Mouse (Mus musculus) CH12.LX (cell line): ENCODE results near the gene 1700012B09Rik. TPM values are rescaled to one million over a fixed set of nuclear protein-coding genes. Genes with fewer than 3 reads are reported as not detected.

Experiments used
- DNase-seq: peaks from one replicate; pipeline ENCODE4 v3.0.0-alpha.2; 2013; ENCODE audit errors: extremely low read depth
- H3K27ac ChIP-seq: 2 replicates; pipeline ENCODE4 v1.5.1; 2012; ENCODE audit warnings: low read depth, mild to moderate bottlenecking, control low read depth, moderate library complexity; ENCODE audit not compliant: insufficient read depth
- H3K27me3 ChIP-seq: replicated peaks from 2 replicates; pipeline ENCODE3; 2012; ENCODE audit warnings: inconsistent platforms
- H3K36me3 ChIP-seq, 2 experiments: replicated peaks in 1 of 2; 2 replicates each; pipeline versions ENCODE3 to v1.6.1; 2012; ENCODE audit warnings: inconsistent platforms in 1 of 2, low read length in 1 of 2, mild to moderate bottlenecking in 1 of 2, mixed read lengths in 1 of 2, moderate library complexity in 1 of 2; ENCODE audit not compliant: control insufficient read depth in 1 of 2, insufficient read depth in 1 of 2
- H3K4me1 ChIP-seq, 2 experiments: 2 replicates each; pipeline ENCODE4 v1.6.1; 2012; ENCODE audit warnings: inconsistent platforms in 1 of 2, moderate library complexity in 1 of 2; ENCODE audit not compliant: insufficient read depth in 2 of 2, control insufficient read depth in 1 of 2
- H3K4me2 ChIP-seq: 2 replicates; pipeline ENCODE4 v1.6.1; 2012; ENCODE audit warnings: low read depth, mild to moderate bottlenecking, control low read depth; ENCODE audit not compliant: poor library complexity, insufficient read depth, severe bottlenecking
- H3K4me3 ChIP-seq, 3 experiments: fragments of 150-350 bp in 1 of 3; sonication (generic) in 1 of 3; replicated peaks in 1 of 3; 2 replicates each; pipeline versions ENCODE3 to v1.5.1; 2011 to 2012; ENCODE audit warnings: low read depth in 2 of 3, low read length in 2 of 3, mild to moderate bottlenecking in 2 of 3, moderate library complexity in 2 of 3, control low read depth in 1 of 3, improper control_type of control experiment in 1 of 3, inconsistent platforms in 1 of 3, mixed read lengths in 1 of 3; ENCODE audit not compliant: poor library complexity in 1 of 3
- H3K79me2 ChIP-seq: replicated peaks from 2 replicates; pipeline ENCODE4 v1.6.1; 2012; ENCODE audit warnings: mild to moderate bottlenecking, moderate library complexity; ENCODE audit not compliant: control insufficient read depth, poor library complexity, insufficient read depth, severe bottlenecking; ENCODE audit errors: extremely low read depth
- H3K9ac ChIP-seq: 2 replicates; pipeline ENCODE4 v1.6.1; 2012; ENCODE audit warnings: low read depth, mild to moderate bottlenecking, control low read depth, moderate library complexity; ENCODE audit not compliant: insufficient read depth
- H3K9me3 ChIP-seq: replicated peaks from 2 replicates; pipeline ENCODE3; 2012; ENCODE audit warnings: low read length, inconsistent platforms, mixed read lengths
- BHLHE40 ChIP-seq: IDR thresholded peaks from 2 replicates; pipeline ENCODE4 v1.6.1; 2011; ENCODE audit warnings: mild to moderate bottlenecking, low read depth, low read length, improper control_type of control experiment
- E2F4 ChIP-seq: IDR thresholded peaks from 2 replicates; pipeline ENCODE4 v1.6.1; 2011; ENCODE audit warnings: low read depth, low read length, improper control_type of control experiment; ENCODE audit not compliant: insufficient replicate concordance
- EP300 ChIP-seq: IDR thresholded peaks from 2 replicates; pipeline ENCODE4 v1.6.1; 2011; ENCODE audit warnings: low read length, improper control_type of control experiment
- ETS1 ChIP-seq: conservative IDR thresholded peaks from 2 replicates; pipeline ENCODE4 v1.6.1; 2012; ENCODE audit warnings: low read depth, mild to moderate bottlenecking, inconsistent platforms, low read length, improper control_type of control experiment, moderate library complexity
- JUN ChIP-seq: IDR thresholded peaks from 2 replicates; pipeline ENCODE4 v1.6.1; 2011; ENCODE audit warnings: low read depth, mild to moderate bottlenecking, low read length, improper control_type of control experiment, moderate library complexity; ENCODE audit not compliant: insufficient read depth
- KAT2A ChIP-seq: IDR thresholded peaks from 2 replicates; pipeline ENCODE4 v1.6.1; 2012; ENCODE audit warnings: low read length, improper control_type of control experiment, inconsistent platforms; ENCODE audit not compliant: insufficient replicate concordance
- MAX ChIP-seq: IDR thresholded peaks from 2 replicates; pipeline ENCODE4 v1.6.1; 2011; ENCODE audit warnings: low read length, improper control_type of control experiment
- MEF2A ChIP-seq: IDR thresholded peaks from 2 replicates; pipeline ENCODE4 v1.6.1; 2014; ENCODE audit warnings: low read depth, mild to moderate bottlenecking, inconsistent platforms, low read length, improper control_type of control experiment, borderline replicate concordance
- TCF12 ChIP-seq: IDR thresholded peaks from 2 replicates; pipeline ENCODE4 v1.6.1; 2014; ENCODE audit warnings: low read depth, mild to moderate bottlenecking, inconsistent platforms, low read length, improper control_type of control experiment
- UBTF ChIP-seq: IDR thresholded peaks from 2 replicates; pipeline ENCODE4 v1.6.1; 2012; ENCODE audit warnings: low read depth, mild to moderate bottlenecking, inconsistent platforms, low read length, improper control_type of control experiment, moderate library complexity
- USF2 ChIP-seq: conservative IDR thresholded peaks from 2 replicates; pipeline ENCODE4 v1.6.1; 2011; ENCODE audit warnings: low read depth, low read length, improper control_type of control experiment
- ZC3H11A ChIP-seq: IDR thresholded peaks from 2 replicates; pipeline ENCODE4 v1.6.1; 2012; ENCODE audit warnings: low read depth, mild to moderate bottlenecking, inconsistent platforms, low read length, improper control_type of control experiment
- ZKSCAN1 ChIP-seq: IDR thresholded peaks from 2 replicates; pipeline ENCODE4 v1.6.1; 2012; ENCODE audit warnings: low read depth, inconsistent platforms, low read length, improper control_type of control experiment, borderline replicate concordance
- dilution Hi-C: fragments of 300-500 bp; cut with MboI; formaldehyde crosslinking; loops from 2 replicates; pipeline ENCODE4 v1.14.3; 2020; ENCODE audit warnings: low sequenced_read_pairs; ENCODE audit not compliant: extremely low pct_unique_long_range_greater_than_20kb, extremely low pct_ligation_motif_present
- in situ Hi-C: fragments of 300-500 bp; cut with MboI; formaldehyde crosslinking; loops from 3 replicates; pipeline ENCODE4 v1.14.3; 2019; ENCODE audit warnings: low sequenced_read_pairs, low pct_ligation_motif_present, low pct_unique_long_range_greater_than_20kb, mixed read lengths
- polyA plus RNA-seq: library from polyadenylated mRNA; unstranded; fragments of >175 nt; gene quantifications from 2 replicates; pipeline ENCODE4 v1.2.1, GENCODE M21; 2012; ENCODE audit warnings: low read depth; ENCODE audit not compliant: insufficient read length
- total RNA-seq, 2 experiments: library from RNA; depleted of rRNA; stranded (reverse); fragments of 300-350 nt in 1 of 2; fragments of >200 nt in 1 of 2; gene quantifications; 2 replicates each; pipeline ENCODE4 v1.2.3; 2012 to 2014

1700012B09Rik gene
- total and polyA plus RNA-seq, 3 experiments: not detected

GRCm38 (mm10) chr9:14750901-14751502 is 19.8 kb downstream of the 1700012B09Rik start:
- H3K27ac ChIP-seq: no peak overlapping the region
- H3K9me3 ChIP-seq: no peaks in the 10 kb centered on the region
- no peaks in the 10 kb centered on the region for H3K36me3 ChIP-seq
- no peak for DNase-seq
- no peaks in the 10 kb centered on the region for H3K27me3 ChIP-seq
- TF ChIP-seq MAX: no peak
- TF ChIP-seq ZKSCAN1: no peak
- TF ChIP-seq TCF12: no peak
- TF ChIP-seq UBTF: no peak
- no peak for TF ChIP-seq MEF2A
- no peak for TF ChIP-seq ETS1
- TF ChIP-seq USF2: no peak
- TF ChIP-seq KAT2A: no peak
- TF ChIP-seq JUN: no peak
- no peak for TF ChIP-seq E2F4
- no peak overlapping the region for H3K4me3 ChIP-seq
- dilution Hi-C loops (no loop called here), in situ Hi-C loops (no loop called here)
- no peak overlapping the region for H3K9ac ChIP-seq
- H3K79me2 ChIP-seq: no peaks in the 10 kb centered on the region
- H3K4me2 ChIP-seq: no peak overlapping the region
- peaks cover 4 to 6% of the 10 kb centered on the region in 2 experiments for H3K4me1 ChIP-seq

GRCm38 (mm10) chr9:14740151-14740924 is 30.5 kb downstream of the 1700012B09Rik start, which contains the start of gene Piwil4:
Gene Piwil4, minus strand, starts transcription at chr9:14740733.
- Histone ChIP-seq H3K9me3 (no peaks in the 10 kb centered on the region), H3K9ac (no peak within 1 kb of the TSS), H3K36me3 (no peaks in the 10 kb centered on the region), H3K4me3 (no peak within 1 kb of the TSS), H3K4me1 (peaks cover 2 to 21% of the 10 kb centered on the region in 2 experiments; a peak in 3 of 4 replicates), H3K27me3 (no peaks in the 10 kb centered on the region), H3K27ac (no peak within 1 kb of the TSS), H3K79me2 (no peaks in the 10 kb centered on the region), H3K4me2 (no peak within 1 kb of the TSS)
- in situ Hi-C loops: no loop called here
- no peak for DNase-seq
- TF ChIP-seq MAX (no peak), BHLHE40 (no peak), EP300 (no peak), ZC3H11A (no peak), E2F4 (no peak)
- dilution Hi-C loops: no loop called here
